14 mouse cellular contexts compared by ENCODE assay signal in the genomic region with DNA sequence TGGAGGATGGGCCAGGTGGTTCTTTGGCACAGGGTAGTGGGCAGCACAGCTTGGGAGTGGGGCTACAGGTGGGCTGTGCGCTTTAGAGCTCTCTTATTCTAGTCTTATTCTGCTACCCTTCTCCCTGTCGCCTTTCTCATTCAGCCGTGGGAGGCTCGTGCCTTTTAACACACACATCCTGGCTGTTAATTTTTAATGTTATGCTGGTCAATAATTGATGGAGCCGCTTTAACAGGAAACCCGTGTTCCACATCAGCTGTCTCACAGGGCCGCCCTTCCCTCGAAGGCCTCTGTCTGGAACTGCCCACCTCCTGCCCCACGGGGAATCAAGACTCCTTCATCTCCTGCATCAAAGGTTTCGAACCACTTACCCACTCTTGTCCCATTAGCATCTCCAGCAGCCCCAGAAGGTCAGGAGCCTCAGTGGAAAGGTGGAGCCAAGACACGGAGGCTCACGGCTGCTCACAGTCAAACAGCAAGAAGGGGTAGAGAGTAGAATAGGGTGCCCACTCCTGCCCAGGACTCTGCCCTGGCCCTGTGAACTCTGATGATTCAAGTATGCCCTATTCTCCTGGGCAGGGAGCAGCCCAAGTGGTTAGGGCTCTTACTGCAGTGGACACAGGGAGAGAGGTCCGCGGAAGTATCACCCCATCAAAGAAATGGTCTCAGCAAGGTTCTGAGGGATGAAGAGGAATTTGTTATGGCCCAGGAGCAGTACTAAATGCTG. TPM values are rescaled to one million over a fixed set of nuclear protein-coding genes. Genes with fewer than 3 reads are reported as not detected.
DNase-seq lines count a peak whose midpoint lies in the region; ATAC-seq lines count a peak whose summit lies in the region.
"Had no signal": no experiment of that assay in that cellular context is flagged by ENCODE, and none has a peak within 500 bp of the region (broad histone marks: within the 10 kb centered on the region; RNA-seq: fewer than 3 reads in every experiment).

No protein-coding gene starts in this region.

- no peak overlapping the region for H3K9ac ChIP-seq in neural tube, embryonic 13.5 days
- H3K9ac ChIP-seq in neural tube, embryonic 15.5 days (replicated peaks): no peak overlapping the region
- no peak overlapping the region for H3K9ac ChIP-seq in forebrain, embryonic 16.5 days (replicated peaks; ENCODE audit: low read depth, low read length)
- H3K9ac ChIP-seq: liver, embryonic 12.5 days had no signal

- H3K27me3 ChIP-seq in neural tube, embryonic 13.5 days: no peaks in the 10 kb centered on the region
- H3K27me3 ChIP-seq in neural tube, embryonic 15.5 days (replicated peaks): no peaks in the 10 kb centered on the region
- H3K27me3 ChIP-seq in forebrain, embryonic 16.5 days (replicated peaks; ENCODE audit: control insufficient read depth, insufficient read depth, low read length): no peaks in the 10 kb centered on the region

- intact Hi-C loops in left cerebral cortex, postnatal 36 days (cut with DNase I): no loop called here

- no peak overlapping the region for H3K4me2 ChIP-seq in neural tube, embryonic 13.5 days
- no peak overlapping the region for H3K4me2 ChIP-seq in neural tube, embryonic 15.5 days
- H3K4me2 ChIP-seq in forebrain, embryonic 16.5 days (ENCODE audit: low read length): no peak overlapping the region
- H3K4me2 ChIP-seq: liver, embryonic 12.5 days had no signal

- peaks cover 59% of the 10 kb centered on the region for H3K4me1 ChIP-seq in neural tube, embryonic 13.5 days (replicated peaks)
- H3K4me1 ChIP-seq in neural tube, embryonic 15.5 days: peaks cover 30% of the 10 kb centered on the region
- H3K4me1 ChIP-seq in forebrain, embryonic 16.5 days (replicated peaks; ENCODE audit: control insufficient read depth, insufficient read depth, low read length): peaks cover 9% of the 10 kb centered on the region
- H3K4me1 ChIP-seq: liver, embryonic 12.5 days had no signal

- 0 out of 2 replicates have a peak, but pooled peaks cover 3% of the 10 kb centered on the region for H3K9me3 ChIP-seq in neural tube, embryonic 13.5 days
- H3K9me3 ChIP-seq in neural tube, embryonic 15.5 days (replicated peaks): no peaks in the 10 kb centered on the region
- H3K9me3 ChIP-seq in forebrain, embryonic 16.5 days (ENCODE audit: control insufficient read depth, low read length): peaks cover 2% of the 10 kb centered on the region; the same call in 1 of the 2 replicates
- H3K9me3 ChIP-seq: heart, embryonic 10.5 days; liver, embryonic 12.5 days had no signal

- no peaks in the 10 kb centered on the region for H3K36me3 ChIP-seq in neural tube, embryonic 13.5 days
- H3K36me3 ChIP-seq in neural tube, embryonic 15.5 days: no peaks in the 10 kb centered on the region
- no peaks in the 10 kb centered on the region for H3K36me3 ChIP-seq in forebrain, embryonic 16.5 days (ENCODE audit: control insufficient read depth, insufficient read depth)
- H3K36me3 ChIP-seq: heart, embryonic 10.5 days; liver, embryonic 12.5 days had no signal

- ATAC-seq in neural tube, embryonic 13.5 days (ENCODE audit: low read depth): no peak
- no peak for ATAC-seq in neural tube, embryonic 15.5 days (ENCODE audit: low FRiP score)
- ATAC-seq in forebrain, embryonic 16.5 days: no peak
- ATAC-seq: activated CD4-positive, CD25-positive, alpha-beta regulatory T cell, adult 4 months; CD4-positive, CD25-positive, alpha-beta regulatory T cell, adult 4 months; forebrain, embryonic 14.5 days; liver, embryonic 12.5 days had no signal

- no peak overlapping the region for H3K4me3 ChIP-seq in neural tube, embryonic 13.5 days
- H3K4me3 ChIP-seq in neural tube, embryonic 15.5 days (replicated peaks): no peak overlapping the region
- no peak overlapping the region for H3K4me3 ChIP-seq in forebrain, embryonic 16.5 days (replicated peaks; ENCODE audit: low read length)
- H3K4me3 ChIP-seq: heart, embryonic 10.5 days; liver, embryonic 12.5 days had no signal

- WGBS in neural tube, embryonic 13.5 days: 59% methylated on average over 14 of the region's 14 CpGs
- WGBS in neural tube, embryonic 15.5 days: 72% methylated on average over 14 of the region's 14 CpGs
- WGBS in forebrain, embryonic 16.5 days: 83% methylated on average over 14 of the region's 14 CpGs

- H3K27ac ChIP-seq in neural tube, embryonic 13.5 days (replicated peaks): peak overlapping the region; percentile 14; the same call in 1 of the 2 replicates
- H3K27ac ChIP-seq in neural tube, embryonic 15.5 days (replicated peaks): no peak overlapping the region
- H3K27ac ChIP-seq in forebrain, embryonic 16.5 days (ENCODE audit: low read length): no peak overlapping the region
- H3K27ac ChIP-seq: heart, embryonic 10.5 days; liver, embryonic 12.5 days had no signal

- peak; percentile 76 to 92 for DNase-seq in kidney, adult 8-10 months
- DNase-seq in kidney, postnatal 4 days: peak; percentile 60 to 77
- no peak for DNase-seq in left cerebral cortex, postnatal 36 days (ENCODE audit: low spot score in 2 of 2)
- no peak for DNase-seq in embryo, embryonic 10 days (ENCODE audit: low spot score)
- DNase-seq: gastrocnemius, postnatal 10 days; thymus, adult 2 months had no signal

RNA-seq across cellular contexts. Expression of a gene that starts 51.4 kb away (rescaled TPM):
- polyA plus RNA-seq in neural tube, embryonic 13.5 days (2015; fragmentation: Nextera tagmentation; extraction: Ambion mirVana): 10.1 and 13.4 TPM in 2 replicates
- polyA plus RNA-seq in neural tube, embryonic 15.5 days (2015; fragmentation: Nextera tagmentation; extraction: Ambion mirVana): 8.0 and 8.4 TPM in 2 replicates
- polyA plus RNA-seq in forebrain, embryonic 16.5 days (2015; fragmentation: Nextera tagmentation; extraction: Ambion mirVana): 8.1 and 13.5 TPM in 2 replicates
- total RNA-seq in left cerebral cortex, postnatal 36 days (2021): 10 to 100 TPM; 39.1 to 48.5 TPM
- polyA plus RNA-seq: activated CD4-positive, CD25-positive, alpha-beta regulatory T cell, adult 4 months; CD4-positive, CD25-positive, alpha-beta regulatory T cell, adult 4 months had no signal

Comparison
In these comparisons a context has a peak if more than half of its experiments do, and no peak if none do; other contexts are left out.
1. DNase-seq: peak in kidney, adult 8-10 months (2 of 2) and kidney, postnatal 4 days (2 of 2); none in left cerebral cortex, postnatal 36 days (0 of 2) and embryo, embryonic 10 days (single experiment).